Mouse (Mus musculus): ENCODE measurements at regions not wholly inside any gene's neighbourhood (a gene's known extent, or its start where the extent isn't known, plus 50 kb on each side); places are given as distances from the start of the nearest gene placed in this dataset.

- Histone ChIP-seq H3K27ac (replicated peaks; ENCODE audit: low read depth, low read length) (no peak overlapping the region), H3K9me3 (ENCODE audit: control insufficient read depth, low read length) (no peaks in the 10 kb centered on the region), H3K4me1 (ENCODE audit: control insufficient read depth, insufficient read depth, low read length) (no peaks in the 10 kb centered on the region), H3K9ac (replicated peaks; ENCODE audit: low read length) (no peak overlapping the region), H3K4me2 (ENCODE audit: low read length) (no peak overlapping the region), H3K27me3 (ENCODE audit: control insufficient read depth, insufficient read depth, low read length) (no peaks in the 10 kb centered on the region), H3K4me3 (replicated peaks; ENCODE audit: low read depth, low read length) (no peak overlapping the region), H3K36me3 (ENCODE audit: control insufficient read depth, insufficient read depth, low read length) (no peaks in the 10 kb centered on the region)
- ATAC-seq (ENCODE audit: low FRiP score, low TSS enrichment) (no peak), DNase-seq (no peak)
- WGBS, result 91% methylated on average over 5 of the region's 5 CpGs
Measured at GRCm38 (mm10) chr2:61470521-61470920, 107.9 kb upstream of the Tank start.

GRCm38 (mm10) chr2:61470064-61470463 lies 108.3 kb upstream of the Tank start:
- H3K27ac ChIP-seq (replicated peaks; ENCODE audit: low read depth, low read length), result no peak overlapping the region
- no peaks in the 10 kb centered on the region for H3K36me3 ChIP-seq (ENCODE audit: control insufficient read depth, insufficient read depth, low read length)
- no peak for ATAC-seq (ENCODE audit: low FRiP score, low TSS enrichment)
- H3K4me3 ChIP-seq (replicated peaks; ENCODE audit: low read depth, low read length), result no peak overlapping the region
- no peaks in the 10 kb centered on the region for H3K9me3 ChIP-seq (ENCODE audit: control insufficient read depth, low read length)
- H3K4me1 ChIP-seq (ENCODE audit: control insufficient read depth, insufficient read depth, low read length), result no peaks in the 10 kb centered on the region
- H3K9ac ChIP-seq (replicated peaks; ENCODE audit: low read length), result no peak overlapping the region
- H3K27me3 ChIP-seq (ENCODE audit: control insufficient read depth, insufficient read depth, low read length), result no peaks in the 10 kb centered on the region
- no peak for DNase-seq
- no peak overlapping the region for H3K4me2 ChIP-seq (ENCODE audit: low read length)

- Histone ChIP-seq H3K4me2 (ENCODE audit: low read length) (no peak overlapping the region), H3K9me3 (ENCODE audit: control insufficient read depth, low read length) (no peaks in the 10 kb centered on the region), H3K4me1 (ENCODE audit: control insufficient read depth, insufficient read depth, low read length) (peaks cover 9% of the 10 kb centered on the region; the same call in 1 of the 2 replicates), H3K36me3 (ENCODE audit: control insufficient read depth, insufficient read depth, low read length) (no peaks in the 10 kb centered on the region), H3K4me3 (replicated peaks; ENCODE audit: low read depth, low read length) (no peak overlapping the region), H3K9ac (replicated peaks; ENCODE audit: low read length) (no peak overlapping the region), H3K27me3 (ENCODE audit: control insufficient read depth, insufficient read depth, low read length) (0 out of 2 replicates have a peak, but pooled peaks cover 3% of the 10 kb centered on the region), H3K27ac (replicated peaks; ENCODE audit: low read depth, low read length) (no peak overlapping the region)
- ATAC-seq (ENCODE audit: low FRiP score, low TSS enrichment), result 0 out of 2 replicates have a peak, but pooled peaks have one; percentile 2
- DNase-seq, result peak; percentile 71
- WGBS, result 23% methylated on average over 5 of the region's 5 CpGs
Measured at GRCm38 (mm10) chr2:61455902-61456301, 122.5 kb upstream of the Tank start.

GRCm38 (mm10) chr2:61454729-61455128 lies 123.7 kb upstream of the Tank start:
- Histone ChIP-seq H3K27me3 (ENCODE audit: control insufficient read depth, insufficient read depth, low read length) (0 out of 2 replicates have a peak, but pooled peaks cover 3% of the 10 kb centered on the region), H3K4me2 (ENCODE audit: low read length) (no peak overlapping the region), H3K27ac (replicated peaks; ENCODE audit: low read depth, low read length) (no peak overlapping the region), H3K36me3 (ENCODE audit: control insufficient read depth, insufficient read depth, low read length) (no peaks in the 10 kb centered on the region), H3K9ac (replicated peaks; ENCODE audit: low read length) (no peak overlapping the region), H3K4me1 (ENCODE audit: control insufficient read depth, insufficient read depth, low read length) (peaks cover 9% of the 10 kb centered on the region; the same call in 1 of the 2 replicates), H3K4me3 (replicated peaks; ENCODE audit: low read depth, low read length) (no peak overlapping the region), H3K9me3 (ENCODE audit: control insufficient read depth, low read length) (no peaks in the 10 kb centered on the region)
- 28% methylated on average over 9 of the region's 9 CpGs for WGBS
- DNase-seq (no peak), ATAC-seq (ENCODE audit: low FRiP score, low TSS enrichment) (peak; percentile 15; the same call in 1 of the 2 replicates)

- peak; percentile 79 for ATAC-seq (ENCODE audit: low FRiP score, low TSS enrichment)
- Histone ChIP-seq H3K9ac (replicated peaks; ENCODE audit: low read length) (no peak overlapping the region; the same call in 1 of the 2 replicates), H3K36me3 (ENCODE audit: control insufficient read depth, insufficient read depth, low read length) (no peaks in the 10 kb centered on the region), H3K9me3 (ENCODE audit: control insufficient read depth, low read length) (no peaks in the 10 kb centered on the region), H3K4me3 (replicated peaks; ENCODE audit: low read depth, low read length) (peak overlapping the region; percentile 27), H3K27ac (replicated peaks; ENCODE audit: low read depth, low read length) (no peak overlapping the region), H3K4me1 (ENCODE audit: control insufficient read depth, insufficient read depth, low read length) (peaks cover 9% of the 10 kb centered on the region; the same call in 1 of the 2 replicates), H3K27me3 (ENCODE audit: control insufficient read depth, insufficient read depth, low read length) (0 out of 2 replicates have a peak, but pooled peaks cover 3% of the 10 kb centered on the region), H3K4me2 (ENCODE audit: low read length) (peak overlapping the region; percentile 52)
- DNase-seq, result peak; percentile 95
- WGBS, result 4% methylated on average over 12 of the region's 12 CpGs
Measured at GRCm38 (mm10) chr2:61454311-61454728, 124.1 kb upstream of the Tank start.

- ATAC-seq (ENCODE audit: low FRiP score, low TSS enrichment), result peak; percentile 47
- Histone ChIP-seq H3K27ac (replicated peaks; ENCODE audit: low read depth, low read length) (no peak overlapping the region), H3K4me1 (ENCODE audit: control insufficient read depth, insufficient read depth, low read length) (peaks cover 9% of the 10 kb centered on the region; the same call in 1 of the 2 replicates), H3K4me3 (replicated peaks; ENCODE audit: low read depth, low read length) (peak overlapping the region; percentile 27), H3K36me3 (ENCODE audit: control insufficient read depth, insufficient read depth, low read length) (no peaks in the 10 kb centered on the region), H3K9ac (replicated peaks; ENCODE audit: low read length) (0 out of 2 replicates have a peak overlapping the region, but pooled peaks have one; percentile 7), H3K9me3 (ENCODE audit: control insufficient read depth, low read length) (no peaks in the 10 kb centered on the region), H3K27me3 (ENCODE audit: control insufficient read depth, insufficient read depth, low read length) (0 out of 2 replicates have a peak, but pooled peaks cover 3% of the 10 kb centered on the region), H3K4me2 (ENCODE audit: low read length) (peak overlapping the region; percentile 52)
- WGBS, result 50% methylated on average over 14 of the region's 14 CpGs
- peak; percentile 38 for DNase-seq
Measured at GRCm38 (mm10) chr2:61453490-61454281, 124.7 kb upstream of the Tank start.

GRCm38 (mm10) chr2:61452581-61452980 lies 125.8 kb upstream of the Tank start:
- 0 out of 2 replicates have a peak, but pooled peaks cover 3% of the 10 kb centered on the region for H3K27me3 ChIP-seq (ENCODE audit: control insufficient read depth, insufficient read depth, low read length)
- peaks cover 9% of the 10 kb centered on the region; the same call in 1 of the 2 replicates for H3K4me1 ChIP-seq (ENCODE audit: control insufficient read depth, insufficient read depth, low read length)
- H3K36me3 ChIP-seq (ENCODE audit: control insufficient read depth, insufficient read depth, low read length), result no peaks in the 10 kb centered on the region
- H3K27ac ChIP-seq (replicated peaks; ENCODE audit: low read depth, low read length), result no peak overlapping the region
- H3K9ac ChIP-seq (replicated peaks; ENCODE audit: low read length), result no peak overlapping the region
- ATAC-seq (ENCODE audit: low FRiP score, low TSS enrichment) (no peak), DNase-seq (no peak)
- H3K9me3 ChIP-seq (ENCODE audit: control insufficient read depth, low read length), result no peaks in the 10 kb centered on the region
- no peak overlapping the region for H3K4me2 ChIP-seq (ENCODE audit: low read length)
- WGBS, result 92% methylated on average over 1 of the region's 1 CpGs
- H3K4me3 ChIP-seq (replicated peaks; ENCODE audit: low read depth, low read length), result no peak overlapping the region

- 84% methylated on average over 3 of the region's 3 CpGs for WGBS
- Histone ChIP-seq H3K27ac (replicated peaks; ENCODE audit: low read depth, low read length) (no peak overlapping the region), H3K9ac (replicated peaks; ENCODE audit: low read length) (no peak overlapping the region), H3K27me3 (ENCODE audit: control insufficient read depth, insufficient read depth, low read length) (0 out of 2 replicates have a peak, but pooled peaks cover 3% of the 10 kb centered on the region), H3K4me2 (ENCODE audit: low read length) (no peak overlapping the region), H3K36me3 (ENCODE audit: control insufficient read depth, insufficient read depth, low read length) (no peaks in the 10 kb centered on the region), H3K4me3 (replicated peaks; ENCODE audit: low read depth, low read length) (no peak overlapping the region), H3K4me1 (ENCODE audit: control insufficient read depth, insufficient read depth, low read length) (peaks cover 9% of the 10 kb centered on the region; the same call in 1 of the 2 replicates), H3K9me3 (ENCODE audit: control insufficient read depth, low read length) (no peaks in the 10 kb centered on the region)
- DNase-seq, result no peak
- no peak for ATAC-seq (ENCODE audit: low FRiP score, low TSS enrichment)
Measured at GRCm38 (mm10) chr2:61450731-61451130, 127.7 kb upstream of the Tank start.

GRCm38 (mm10) chr2:61436591-61436990 lies 141.8 kb upstream of the Tank start:
- Histone ChIP-seq H3K27ac (replicated peaks; ENCODE audit: low read depth, low read length) (no peak overlapping the region), H3K9me3 (ENCODE audit: control insufficient read depth, low read length) (no peaks in the 10 kb centered on the region), H3K4me1 (ENCODE audit: control insufficient read depth, insufficient read depth, low read length) (no peaks in the 10 kb centered on the region), H3K36me3 (ENCODE audit: control insufficient read depth, insufficient read depth, low read length) (no peaks in the 10 kb centered on the region), H3K4me3 (replicated peaks; ENCODE audit: low read depth, low read length) (no peak overlapping the region), H3K4me2 (ENCODE audit: low read length) (no peak overlapping the region), H3K27me3 (ENCODE audit: control insufficient read depth, insufficient read depth, low read length) (no peaks in the 10 kb centered on the region), H3K9ac (replicated peaks; ENCODE audit: low read length) (no peak overlapping the region)
- ATAC-seq (ENCODE audit: low FRiP score, low TSS enrichment) (no peak), DNase-seq (no peak)
- WGBS, result 91% methylated on average over 3 of the region's 3 CpGs

Data from midbrain, embryonic 14.5 days (tissue).